Mouse (Mus musculus): ENCODE measurements around the gene Atg4d. TPM values are rescaled to one million over a fixed set of nuclear protein-coding genes. Genes with fewer than 3 reads are reported as not detected.
A peak's percentile ranks its signal among the peaks of the same experiment; 100 is the strongest.
"Not testable (repeated sequence)": the region's sequence is repeated elsewhere in the genome, so short reads cannot be mapped to it uniquely, and the experiment has no call there.

Atg4d gene
- total RNA-seq, 2 experiments from 2014 or later, result 45.3 to 49.5 TPM

DNA sequence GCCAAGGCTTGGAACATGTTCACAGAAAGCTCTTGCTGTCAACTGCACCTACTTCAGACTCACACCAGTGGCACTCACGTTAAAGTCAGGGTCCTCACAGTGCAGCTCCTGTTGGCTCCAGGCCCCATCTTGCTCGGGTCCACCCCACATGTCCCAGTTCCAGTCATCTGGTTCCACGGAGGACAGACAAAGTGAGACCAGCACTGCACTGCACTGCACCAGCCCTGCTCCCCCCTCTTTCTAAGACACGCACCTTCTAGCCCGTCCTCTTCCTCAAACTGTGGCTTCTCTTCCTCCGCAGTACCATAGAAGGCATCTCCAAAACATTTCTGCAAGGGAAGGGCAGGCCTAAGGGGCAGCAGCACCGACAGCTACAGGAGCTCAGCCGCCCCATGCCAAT lies 11.2 kb downstream of the Atg4d start:
- intact Hi-C loops (cut with DNase I), result no loop called here
- Histone ChIP-seq H3K27ac (no peak overlapping the region), H3K4me3 (no peak overlapping the region)
- no peak for DNase-seq (ENCODE audit: extremely low spot score in 1 of 2, low spot score in 2 of 2)
- TF ChIP-seq CTCF (IDR thresholded peaks at IDR 0.05), result no peak

GRCm38 (mm10) chr9:21277776-21278175 lies 12.7 kb downstream of the Atg4d start:
- TF ChIP-seq CTCF (IDR thresholded peaks at IDR 0.05), result no peak
- intact Hi-C loops (cut with DNase I), result no loop called here
- DNase-seq (ENCODE audit: extremely low spot score in 1 of 2, low spot score in 2 of 2), result no peak

GRCm38 (mm10) chr9:21283591-21283990 lies 18.5 kb downstream of the Atg4d start:
- peak; percentile 8 for TF ChIP-seq CTCF (IDR thresholded peaks at IDR 0.05)
- DNase-seq (ENCODE audit: extremely low spot score in 1 of 2, low spot score in 2 of 2), result no peak
- intact Hi-C loops (cut with DNase I), result no loop called here
- Histone ChIP-seq H3K27ac (no peak overlapping the region), H3K4me3 (no peak overlapping the region)

More at GRCm38 (mm10) chr9:21277776-21278175, 12.7 kb downstream of the Atg4d start:
- no peak overlapping the region for H3K4me3 ChIP-seq
- no peak overlapping the region for H3K27ac ChIP-seq

- DNase-seq (ENCODE audit: extremely low spot score in 1 of 2, low spot score in 2 of 2), result no peak
- no peak for TF ChIP-seq CTCF (IDR thresholded peaks at IDR 0.05)
- no peak overlapping the region for H3K4me3 ChIP-seq
- intact Hi-C loops (cut with DNase I), result no loop called here
- no peak overlapping the region for H3K27ac ChIP-seq
These were observed 18.9 kb downstream of the Atg4d start for GRCm38 (mm10) chr9:21283994-21284393.

DNA sequence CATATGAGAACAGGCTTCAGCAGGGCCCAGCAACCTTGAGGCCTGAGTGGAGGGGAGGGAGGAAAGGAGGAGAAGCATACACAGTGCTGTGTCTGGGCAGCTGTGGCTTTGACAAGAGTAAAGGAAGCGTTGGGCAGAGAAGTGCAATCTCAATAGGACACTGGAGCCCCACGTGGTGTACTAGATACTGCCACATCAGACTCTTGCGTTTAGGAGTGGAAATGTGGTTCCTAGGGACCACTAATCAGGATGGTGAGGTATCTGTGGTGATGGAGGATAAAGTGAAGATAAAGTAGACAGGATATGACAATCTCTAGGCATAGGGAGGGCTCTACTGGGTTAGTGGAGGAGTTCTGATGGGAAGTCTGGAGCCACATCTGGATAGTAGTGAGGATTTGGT lies 21.7 kb downstream of the Atg4d start:
- Histone ChIP-seq H3K4me3 (peak overlapping the region; percentile 67), H3K27ac (no peak overlapping the region)
- intact Hi-C loops (cut with DNase I), result no loop called here
- no peak for TF ChIP-seq CTCF (IDR thresholded peaks at IDR 0.05)
- DNase-seq (ENCODE audit: extremely low spot score in 1 of 2, low spot score in 2 of 2), result no peak

DNA sequence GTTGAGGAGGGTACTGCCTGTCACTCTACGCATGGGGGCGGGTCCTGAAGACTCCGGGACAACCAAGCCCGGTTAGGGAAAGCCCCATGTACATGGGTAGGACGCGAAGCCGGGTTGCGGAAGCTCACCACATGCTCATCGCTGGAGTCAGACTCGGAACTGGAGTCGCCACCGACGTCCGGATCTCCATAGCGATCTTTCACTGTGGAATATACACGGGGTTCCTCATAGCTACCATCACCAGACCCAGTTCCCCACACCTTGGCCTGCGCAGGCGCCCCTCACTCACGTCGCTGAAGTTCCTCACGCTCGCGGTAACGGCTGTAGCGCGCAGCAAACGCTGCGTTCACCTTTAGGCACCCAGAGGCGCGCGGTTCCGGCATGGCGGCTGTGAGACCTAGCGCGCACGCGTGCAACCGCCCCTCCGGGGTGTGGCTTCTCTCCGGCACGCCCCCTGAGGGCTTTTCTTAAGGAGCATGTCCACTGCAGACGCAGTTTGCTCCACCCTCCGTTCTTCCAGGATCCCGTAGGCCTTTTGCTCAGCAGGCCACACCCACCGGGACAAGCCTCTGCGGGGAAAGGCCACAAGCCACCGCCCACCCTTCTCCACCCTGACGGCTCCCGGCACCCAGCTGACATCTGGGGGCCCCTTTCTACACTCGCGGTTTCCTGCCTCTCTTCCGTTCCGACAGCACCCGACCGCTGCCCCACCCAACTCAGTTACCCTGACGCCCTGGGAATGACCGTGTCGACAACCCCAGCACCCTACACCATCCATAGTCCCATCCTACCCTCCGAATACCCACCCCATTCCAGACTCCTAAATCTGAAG lies 22.7 kb downstream of the Atg4d start, which contains the start of gene Kri1:
Gene Kri1, minus strand, starts transcription at position 399 of the 832 bp plus-strand sequence.
- intact Hi-C loops (cut with DNase I), result loop anchor here (2.0 kb wide), 1 partner anchor 49 kb away; the partner anchor contains the start of gene Keap1
- Histone ChIP-seq H3K4me3 (peak within 1 kb of the TSS; percentile 67), H3K27ac (peak within 1 kb of the TSS; percentile 89)
- peak; percentile 95 to 96 for DNase-seq (ENCODE audit: extremely low spot score in 1 of 2, low spot score in 2 of 2)
- no peak; the same call in 1 of the 2 replicates for TF ChIP-seq CTCF (IDR thresholded peaks at IDR 0.05)

DNA sequence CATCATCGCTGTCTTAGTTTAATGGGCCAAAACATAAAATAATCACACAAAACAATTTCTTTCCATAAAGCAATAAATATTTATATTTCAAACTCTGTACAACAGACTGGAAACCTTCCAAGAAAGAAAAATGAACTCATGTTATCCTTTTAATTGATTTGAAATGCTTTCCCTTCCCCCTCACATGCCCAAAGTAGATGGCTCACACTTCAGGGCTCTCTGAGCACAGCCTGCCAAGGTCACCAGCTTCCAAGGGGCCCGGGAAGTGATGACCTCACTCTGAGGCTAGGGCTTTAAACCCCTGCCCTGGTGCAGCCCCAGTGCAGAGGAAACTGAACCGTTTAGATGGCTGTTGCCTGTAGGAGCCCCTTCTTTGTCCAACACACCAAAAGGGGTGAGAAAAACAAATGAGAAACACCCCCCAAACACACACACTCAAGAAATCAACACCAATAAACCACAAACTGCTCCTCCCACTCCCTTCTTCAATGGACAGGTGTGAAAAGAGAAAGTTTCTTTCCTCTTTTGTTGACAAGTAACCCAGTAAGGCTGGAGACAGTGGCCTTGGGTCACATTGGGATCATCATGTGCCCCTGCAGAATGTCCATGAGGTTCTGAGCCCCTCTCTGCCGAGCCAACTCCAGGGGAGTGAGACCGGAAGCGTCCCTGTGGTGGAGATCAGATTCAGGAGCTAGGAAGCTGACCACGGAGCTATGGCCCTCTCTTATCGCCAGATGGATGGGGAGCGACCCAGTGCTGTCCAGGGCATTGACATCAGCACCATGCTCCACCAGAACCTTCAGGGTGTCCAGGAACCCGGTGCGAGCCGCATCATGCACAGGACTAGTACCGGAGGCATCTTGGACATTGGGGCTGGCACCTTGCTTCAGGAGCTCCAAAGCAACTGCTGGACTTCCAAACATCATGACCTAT lies 23.6 kb downstream of the Atg4d start:
- intact Hi-C loops (cut with DNase I), result loop anchor here (2.0 kb wide), 1 partner anchor 50 kb away; the partner anchor contains the start of gene Keap1
- TF ChIP-seq CTCF (IDR thresholded peaks at IDR 0.05), result no peak

GRCm38 (mm10) chr9:21289337-21289671 lies 24.2 kb downstream of the Atg4d start:
- Histone ChIP-seq H3K4me3 (no peak overlapping the region), H3K27ac (no peak overlapping the region)
- intact Hi-C loops (cut with DNase I), result loop anchor here (2.0 kb wide), 1 partner anchor 51 kb away; the partner anchor contains the start of gene Keap1
- no peak for DNase-seq (ENCODE audit: extremely low spot score in 1 of 2, low spot score in 2 of 2)
- no peak for TF ChIP-seq CTCF (IDR thresholded peaks at IDR 0.05)

More for the DNA sequence above, 23.6 kb downstream of the Atg4d start:
- Histone ChIP-seq H3K27ac (peak overlapping the region; percentile 89), H3K4me3 (peak overlapping the region; percentile 67)
- DNase-seq (ENCODE audit: extremely low spot score in 1 of 2, low spot score in 2 of 2), result no peak

- H3K4me3 ChIP-seq, result peak overlapping the region; percentile 86
- DNase-seq (ENCODE audit: extremely low spot score in 1 of 2, low spot score in 2 of 2), result no peak
- intact Hi-C loops (cut with DNase I), result loop anchor here (5.0 kb wide), 1 partner anchor 77 kb away; the partner anchor contains the start of gene Ilf3
These were observed 25.5 kb downstream of the Atg4d start for GRCm38 (mm10) chr9:21290589-21290988.

GRCm38 (mm10) chr9:21291022-21291787 lies 26.1 kb downstream of the Atg4d start, which contains the start of gene Cdkn2d:
Gene Cdkn2d, minus strand, starts transcription at chr9:21291407.
- Histone ChIP-seq H3K4me3 (peak within 1 kb of the TSS; percentile 86), H3K27ac (peak within 1 kb of the TSS; percentile 95)
- intact Hi-C loops (cut with DNase I), result loop anchor here (1.0 to 5.0 kb wide), 2 partner anchors 26 to 76 kb away; partner anchors contain the start of genes Atg4d and Ilf3
- peak; percentile 35 for TF ChIP-seq CTCF (IDR thresholded peaks at IDR 0.05)
- peak; percentile 99 to 100 for DNase-seq (ENCODE audit: extremely low spot score in 1 of 2, low spot score in 2 of 2)

More at GRCm38 (mm10) chr9:21290589-21290988, 25.5 kb downstream of the Atg4d start:
- peak overlapping the region; percentile 95 for H3K27ac ChIP-seq
- TF ChIP-seq CTCF (IDR thresholded peaks at IDR 0.05), result no peak

DNA sequence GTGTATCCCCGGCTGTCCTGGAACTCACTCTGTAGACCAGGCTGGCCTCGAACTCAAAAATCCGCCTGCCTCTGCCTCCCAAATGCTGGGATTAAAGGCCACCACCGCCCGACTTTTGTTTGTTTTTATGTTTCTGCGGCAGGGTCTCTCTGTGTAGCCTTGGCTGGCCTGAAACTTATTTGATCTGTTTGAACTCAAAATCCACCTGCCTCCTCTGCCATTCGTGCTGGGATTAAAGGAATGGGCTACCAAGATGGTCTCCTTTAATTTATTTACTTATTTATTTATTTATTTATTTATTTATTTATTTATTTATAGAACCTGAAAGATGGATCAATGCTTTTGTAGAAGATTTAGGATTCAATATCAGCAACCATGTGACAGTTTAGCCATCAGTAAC lies 26.8 kb downstream of the Atg4d start:
- peak overlapping the region; percentile 45 for H3K4me3 ChIP-seq
- H3K27ac ChIP-seq; DNase-seq (ENCODE audit: extremely low spot score in 1 of 2, low spot score in 2 of 2): not testable (repeated sequence)
- intact Hi-C loops (cut with DNase I), result loop anchor here (1.0 to 5.0 kb wide), 2 partner anchors 27 to 75 kb away; partner anchors contain the start of genes Atg4d and Ilf3
